Mouse (Mus musculus): ENCODE measurements around the gene Etd. TPM values are rescaled to one million over a fixed set of nuclear protein-coding genes. Genes with fewer than 3 reads are reported as not detected.

Gene Etd
- polyA plus RNA-seq (2014; fragmentation: Illumina TruSeq; extraction: RNeasy Lipid Tissue Mini Kit (QIAGEN cat#74804); ENCODE audit: low read depth, low replicate concordance): not detected

DNA sequence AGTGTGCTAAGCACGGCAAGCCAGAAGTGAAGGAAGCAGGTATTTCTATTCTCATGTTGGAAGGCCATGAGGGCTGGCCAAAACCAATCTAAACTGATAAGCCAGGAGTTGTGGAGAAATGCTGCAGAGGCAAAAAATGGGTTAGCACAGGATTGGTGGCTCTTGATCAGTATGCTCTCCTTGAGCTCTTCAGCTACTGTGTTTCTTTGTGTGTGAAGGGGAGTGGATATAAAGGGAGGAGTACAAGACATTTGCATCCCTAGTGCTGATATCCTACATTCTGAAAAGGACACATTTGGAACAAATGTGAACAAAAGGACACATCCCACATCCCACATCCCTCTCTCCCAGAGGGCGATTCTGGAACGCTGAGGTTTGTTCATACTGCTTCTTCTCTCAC is at the start of gene Etd:
Gene Etd (plus strand): TSS at position 301 of the 400 bp plus-strand sequence.

Other genes starting within 250 kb of the Etd start
- gene Plac1, start 194.8 kb upstream of the Etd start, polyA plus RNA-seq (2014; fragmentation: Illumina TruSeq; extraction: RNeasy Lipid Tissue Mini Kit (QIAGEN cat#74804); ENCODE audit: low read depth, low replicate concordance): not detected
- gene Fam122b, start 165.1 kb upstream of the Etd start, polyA plus RNA-seq (2014; fragmentation: Illumina TruSeq; extraction: RNeasy Lipid Tissue Mini Kit (QIAGEN cat#74804); ENCODE audit: low read depth, low replicate concordance): 4.5 TPM
- gene Fam122c, start 161.5 kb upstream of the Etd start, polyA plus RNA-seq (2014; fragmentation: Illumina TruSeq; extraction: RNeasy Lipid Tissue Mini Kit (QIAGEN cat#74804); ENCODE audit: low read depth, low replicate concordance): not detected
- 31.6 TPM for gene Mospd1, start 64.4 kb upstream of the Etd start, polyA plus RNA-seq (2014; fragmentation: Illumina TruSeq; extraction: RNeasy Lipid Tissue Mini Kit (QIAGEN cat#74804); ENCODE audit: low read depth, low replicate concordance)
- gene Rtl8c, start 173.1 kb downstream of the Etd start, polyA plus RNA-seq (2014; fragmentation: Illumina TruSeq; extraction: RNeasy Lipid Tissue Mini Kit (QIAGEN cat#74804); ENCODE audit: low read depth, low replicate concordance): not detected
- gene Gm14597, start 174.1 kb downstream of the Etd start, polyA plus RNA-seq (2014; fragmentation: Illumina TruSeq; extraction: RNeasy Lipid Tissue Mini Kit (QIAGEN cat#74804); ENCODE audit: low read depth, low replicate concordance): not detected
- 2.7 TPM for gene Rtl8a, start 208.8 kb downstream of the Etd start, polyA plus RNA-seq (2014; fragmentation: Illumina TruSeq; extraction: RNeasy Lipid Tissue Mini Kit (QIAGEN cat#74804); ENCODE audit: low read depth, low replicate concordance)
- 0.69 TPM for gene Rtl8b, start 235.5 kb downstream of the Etd start, polyA plus RNA-seq (2014; fragmentation: Illumina TruSeq; extraction: RNeasy Lipid Tissue Mini Kit (QIAGEN cat#74804); ENCODE audit: low read depth, low replicate concordance)